Mouse (Mus musculus): ENCODE data around the gene Zscan5b.

Zscan5b gene

GRCm38 (mm10) chr7:6265695-6266094 lies 43.6 kb downstream of the Zscan5b start:
- CTCF ChIA-PET = interaction anchor here (0.6 to 1.3 kb wide), 6 partner anchors 17 to 53 kb away, joined by 3 to 6 read pairs (median 3); no protein-coding TSS in a partner anchor
- POLR2A ChIA-PET = interaction anchor here in 2 of 4 experiments (0.5 to 1.4 kb wide), 8 partner anchors 8 to 77 kb away, joined by 3 to 5 read pairs (median 3); no protein-coding TSS in a partner anchor

- POLR2A ChIA-PET = interaction anchor here in 3 of 4 experiments (0.9 to 1.7 kb wide), 4 partner anchors 12 to 88 kb away, joined by 3 to 5 read pairs (median 3); partner anchors contain the start of gene Zfp78 (in 1 of the 3)
- CTCF ChIA-PET = interaction anchor here in 1 of 4 experiments (0.6 kb wide), 1 partner anchor 1366 kb away, joined by 4 read pairs; no protein-coding TSS in a partner anchor
Observed at GRCm38 (mm10) chr7:6277906-6278305, 55.8 kb downstream of the Zscan5b start.

- CTCF ChIA-PET = interaction anchor here (0.5 to 2.6 kb wide), 72 partner anchors 9 to 1738 kb away, joined by 3 to 33 read pairs (median 5); partner anchors contain the start of genes Gm3854 (in 2 of the 4), Zfp583 (in 2 of the 4), Zfp78 (in 2 of the 4) and Galp (in 1 of the 4)
Observed at GRCm38 (mm10) chr7:6282749-6283148, 60.7 kb downstream of the Zscan5b start.

GRCm38 (mm10) chr7:6283451-6284075 lies 61.5 kb downstream of the Zscan5b start:
- POLR2A ChIA-PET = interaction anchor here in 2 of 4 experiments (0.5 to 1.6 kb wide), 10 partner anchors 9 to 127 kb away, joined by 3 to 6 read pairs (median 4); no protein-coding TSS in a partner anchor
- CTCF ChIA-PET = interaction anchor here (0.6 to 2.6 kb wide), 29 partner anchors 13 to 242 kb away, joined by 3 to 33 read pairs (median 7); partner anchors contain the start of genes Galp (in 1 of the 4), Gm20715 (in 1 of the 4), Gm3854 (in 1 of the 4) and Zfp78 (in 1 of the 4)

More at GRCm38 (mm10) chr7:6282749-6283148, 60.7 kb downstream of the Zscan5b start:
- POLR2A ChIA-PET = interaction anchor here in 3 of 4 experiments (0.6 to 2.0 kb wide), 21 partner anchors 11 to 126 kb away, joined by 3 to 16 read pairs (median 5); partner anchors contain the start of genes Zfp78 (in 2 of the 3) and Gm3854 (in 1 of the 3)

- ChIA-PET POLR2A (interaction anchor here in 2 of 4 experiments (0.6 to 1.2 kb wide), 3 partner anchors 20 to 66 kb away, joined by 3 to 4 read pairs (median 3); no protein-coding TSS in a partner anchor), CTCF (interaction anchor here in 1 of 4 experiments (1.2 kb wide), 1 partner anchor 71 kb away, joined by 4 read pairs; no protein-coding TSS in a partner anchor)
Observed at GRCm38 (mm10) chr7:6284442-6285012, 62.4 kb downstream of the Zscan5b start.

GRCm38 (mm10) chr7:6285366-6285765 lies 63.3 kb downstream of the Zscan5b start:
- ChIA-PET CTCF (interaction anchor here in 2 of 4 experiments (0.5 to 2.0 kb wide), 2 partner anchors 45 to 77 kb away, joined by 3 to 13 read pairs; partner anchors contain the start of gene Zfp78 (in 1 of the 2)), POLR2A (interaction anchor here in 3 of 4 experiments (0.9 to 2.1 kb wide), 10 partner anchors 10 to 443 kb away, joined by 3 to 26 read pairs (median 6); partner anchors contain the start of genes Zfp583 (in 2 of the 3), Zfp444 (in 1 of the 3) and Zfp78 (in 1 of the 3))

- CTCF ChIA-PET = interaction anchor here (0.5 to 2.0 kb wide), 15 partner anchors 9 to 442 kb away, joined by 3 to 13 read pairs (median 3); partner anchors contain the start of genes Gm3854 (in 1 of the 4) and Zfp78 (in 1 of the 4)
- POLR2A ChIA-PET = interaction anchor here in 3 of 4 experiments (0.5 to 2.1 kb wide), 38 partner anchors 9 to 1493 kb away, joined by 3 to 26 read pairs (median 4); partner anchors contain the start of genes Zfp78 (in 3 of the 3), Gm3854 (in 2 of the 3), Zfp444 (in 2 of the 3) and Zfp583 (in 2 of the 3)
Observed at GRCm38 (mm10) chr7:6285842-6286705, 64.0 kb downstream of the Zscan5b start, which contains the start of gene Zfp667. Gene Zfp667, plus strand, starts transcription at chr7:6286579.

GRCm38 (mm10) chr7:6286921-6287531 lies 64.9 kb downstream of the Zscan5b start:
- ChIA-PET CTCF (interaction anchor here in 3 of 4 experiments (0.6 to 2.0 kb wide), 10 partner anchors 9 to 441 kb away, joined by 3 to 13 read pairs (median 3); partner anchors contain the start of gene Zfp78 (in 1 of the 3)), POLR2A (interaction anchor here (0.6 to 2.1 kb wide), 29 partner anchors 11 to 1494 kb away, joined by 3 to 26 read pairs (median 5); partner anchors contain the start of genes Zfp78 (in 3 of the 4), Gm3854 (in 2 of the 4), Zfp583 (in 2 of the 4) and Rpl28 (in 1 of the 4))
